Mouse (Mus musculus) stomach, postnatal 0 days (tissue): ENCODE results near the gene Gcfc2.

Source experiments
- CTCF ChIP-seq: IDR thresholded peaks from 2 replicates; pipeline ENCODE4 v1.5.1; 2016; ENCODE audit warnings: antibody characterized with exemption, low read depth, mild to moderate bottlenecking, moderate library complexity
- EP300 ChIP-seq: optimal IDR thresholded peaks from 2 replicates; pipeline ENCODE3; 2016; ENCODE audit warnings: antibody characterized with exemption

GRCm38 (mm10) chr6:81923523-81924142 lies at the start of gene Gcfc2:
- TF ChIP-seq CTCF: 0 out of 2 replicates have a peak, but pooled peaks have one; percentile 4
- TF ChIP-seq EP300: no peak
